Mouse (Mus musculus): ENCODE measurements around the gene Kif24.

- TF ChIP-seq POU5F1 (IDR thresholded peaks at IDR 0.05; ENCODE audit: borderline replicate concordance, low read length) (no peak), CTCF (conservative IDR thresholded peaks at IDR 0.05; ENCODE audit: low read length) (no peak)
Observed at GRCm38 (mm10) chr4:41506906-41507305, 42.2 kb upstream of the Kif24 start.
